Mouse (Mus musculus) CH12.LX (cell line): ENCODE results near the gene Mmrn2. TPM values are rescaled to one million over a fixed set of nuclear protein-coding genes. Genes with fewer than 3 reads are reported as not detected.

Source experiments
- DNase-seq: peaks from one replicate; pipeline ENCODE4 v3.0.0-alpha.2; 2013; ENCODE audit errors: extremely low read depth
- H3K27ac ChIP-seq: 2 replicates; pipeline ENCODE4 v1.5.1; 2012; ENCODE audit warnings: low read depth, mild to moderate bottlenecking, control low read depth, moderate library complexity; ENCODE audit not compliant: insufficient read depth
- H3K27me3 ChIP-seq: replicated peaks from 2 replicates; pipeline ENCODE3; 2012; ENCODE audit warnings: inconsistent platforms
- H3K36me3 ChIP-seq, 2 experiments: replicated peaks in 1 of 2; 2 replicates each; pipeline versions ENCODE3 to v1.6.1; 2012; ENCODE audit warnings: inconsistent platforms in 1 of 2, low read length in 1 of 2, mild to moderate bottlenecking in 1 of 2, mixed read lengths in 1 of 2, moderate library complexity in 1 of 2; ENCODE audit not compliant: control insufficient read depth in 1 of 2, insufficient read depth in 1 of 2
- H3K4me1 ChIP-seq, 2 experiments: 2 replicates each; pipeline ENCODE4 v1.6.1; 2012; ENCODE audit warnings: inconsistent platforms in 1 of 2, moderate library complexity in 1 of 2; ENCODE audit not compliant: insufficient read depth in 2 of 2, control insufficient read depth in 1 of 2
- H3K4me2 ChIP-seq: 2 replicates; pipeline ENCODE4 v1.6.1; 2012; ENCODE audit warnings: low read depth, mild to moderate bottlenecking, control low read depth; ENCODE audit not compliant: poor library complexity, insufficient read depth, severe bottlenecking
- H3K4me3 ChIP-seq, 3 experiments: fragments of 150-350 bp in 1 of 3; sonication (generic) in 1 of 3; replicated peaks in 1 of 3; 2 replicates each; pipeline versions ENCODE3 to v1.5.1; 2011 to 2012; ENCODE audit warnings: low read depth in 2 of 3, low read length in 2 of 3, mild to moderate bottlenecking in 2 of 3, moderate library complexity in 2 of 3, control low read depth in 1 of 3, improper control_type of control experiment in 1 of 3, inconsistent platforms in 1 of 3, mixed read lengths in 1 of 3; ENCODE audit not compliant: poor library complexity in 1 of 3
- H3K79me2 ChIP-seq: replicated peaks from 2 replicates; pipeline ENCODE4 v1.6.1; 2012; ENCODE audit warnings: mild to moderate bottlenecking, moderate library complexity; ENCODE audit not compliant: control insufficient read depth, poor library complexity, insufficient read depth, severe bottlenecking; ENCODE audit errors: extremely low read depth
- H3K9ac ChIP-seq: 2 replicates; pipeline ENCODE4 v1.6.1; 2012; ENCODE audit warnings: low read depth, mild to moderate bottlenecking, control low read depth, moderate library complexity; ENCODE audit not compliant: insufficient read depth
- H3K9me3 ChIP-seq: replicated peaks from 2 replicates; pipeline ENCODE3; 2012; ENCODE audit warnings: low read length, inconsistent platforms, mixed read lengths
- CTCF ChIP-seq, 2 experiments: IDR thresholded peaks in 1 of 2; conservative IDR thresholded peaks in 1 of 2; 2 replicates each; pipeline ENCODE4 v1.5.1; 2011 to 2012; ENCODE audit warnings: low read depth in 2 of 2, low read length in 2 of 2, improper control_type of control experiment in 1 of 2, inconsistent platforms in 1 of 2, mild to moderate bottlenecking in 1 of 2, moderate library complexity in 1 of 2
- E2F4 ChIP-seq: IDR thresholded peaks from 2 replicates; pipeline ENCODE4 v1.6.1; 2011; ENCODE audit warnings: low read depth, low read length, improper control_type of control experiment; ENCODE audit not compliant: insufficient replicate concordance
- GABPA ChIP-seq: IDR thresholded peaks from 2 replicates; pipeline ENCODE4 v1.6.1; 2012; ENCODE audit warnings: low read depth, low read length, improper control_type of control experiment, inconsistent platforms; ENCODE audit not compliant: insufficient replicate concordance
- IRF4 ChIP-seq: IDR thresholded peaks from 2 replicates; pipeline ENCODE4 v1.6.1; 2014; ENCODE audit warnings: low read depth, mild to moderate bottlenecking, inconsistent platforms, low read length, improper control_type of control experiment
- JUND ChIP-seq: conservative IDR thresholded peaks from 2 replicates; pipeline ENCODE4 v1.6.1; 2011; ENCODE audit warnings: low read depth, low read length, improper control_type of control experiment
- KAT2A ChIP-seq: IDR thresholded peaks from 2 replicates; pipeline ENCODE4 v1.6.1; 2012; ENCODE audit warnings: low read length, improper control_type of control experiment, inconsistent platforms; ENCODE audit not compliant: insufficient replicate concordance
- MAFK ChIP-seq: IDR thresholded peaks from 2 replicates; pipeline ENCODE4 v1.6.1; 2011; ENCODE audit warnings: low read length, improper control_type of control experiment; ENCODE audit not compliant: insufficient replicate concordance
- MAX ChIP-seq: IDR thresholded peaks from 2 replicates; pipeline ENCODE4 v1.6.1; 2011; ENCODE audit warnings: low read length, improper control_type of control experiment
- MAZ ChIP-seq: IDR thresholded peaks from 2 replicates; pipeline ENCODE4 v1.6.1; 2012; ENCODE audit warnings: low read depth, mild to moderate bottlenecking, inconsistent platforms, low read length, improper control_type of control experiment, moderate library complexity
- NRF1 ChIP-seq: IDR thresholded peaks from 2 replicates; pipeline ENCODE4 v1.6.1; 2014; ENCODE audit warnings: low read depth, mild to moderate bottlenecking, inconsistent platforms, low read length, improper control_type of control experiment, moderate library complexity
- POLR2A ChIP-seq: IDR thresholded peaks from 2 replicates; pipeline ENCODE4 v1.6.1; 2011; ENCODE audit warnings: low read depth, mild to moderate bottlenecking, improper control_type of control experiment, low read length
- RAD21 ChIP-seq: IDR thresholded peaks from 2 replicates; pipeline ENCODE4 v1.6.1; 2011; ENCODE audit warnings: low read depth, mild to moderate bottlenecking, low read length, improper control_type of control experiment, moderate library complexity
- SIN3A ChIP-seq: IDR thresholded peaks from 2 replicates; pipeline ENCODE4 v1.6.1; 2012; ENCODE audit warnings: low read length, improper control_type of control experiment, inconsistent platforms
- SMC3 ChIP-seq: IDR thresholded peaks from 2 replicates; pipeline ENCODE4 v1.6.1; 2011; ENCODE audit warnings: low read depth, low read length, improper control_type of control experiment
- UBTF ChIP-seq: IDR thresholded peaks from 2 replicates; pipeline ENCODE4 v1.6.1; 2012; ENCODE audit warnings: low read depth, mild to moderate bottlenecking, inconsistent platforms, low read length, improper control_type of control experiment, moderate library complexity
- ZKSCAN1 ChIP-seq: IDR thresholded peaks from 2 replicates; pipeline ENCODE4 v1.6.1; 2012; ENCODE audit warnings: low read depth, inconsistent platforms, low read length, improper control_type of control experiment, borderline replicate concordance
- ZNF384 ChIP-seq: IDR thresholded peaks from 2 replicates; pipeline ENCODE4 v1.6.1; 2012; ENCODE audit warnings: low read depth, low read length, improper control_type of control experiment, inconsistent platforms
- dilution Hi-C: fragments of 300-500 bp; cut with MboI; formaldehyde crosslinking; loops from 2 replicates; pipeline ENCODE4 v1.14.3; 2020; ENCODE audit warnings: low sequenced_read_pairs; ENCODE audit not compliant: extremely low pct_unique_long_range_greater_than_20kb, extremely low pct_ligation_motif_present
- in situ Hi-C: fragments of 300-500 bp; cut with MboI; formaldehyde crosslinking; loops from 3 replicates; pipeline ENCODE4 v1.14.3; 2019; ENCODE audit warnings: low sequenced_read_pairs, low pct_ligation_motif_present, low pct_unique_long_range_greater_than_20kb, mixed read lengths
- polyA plus RNA-seq: library from polyadenylated mRNA; unstranded; fragments of >175 nt; gene quantifications from 2 replicates; pipeline ENCODE4 v1.2.1, GENCODE M21; 2012; ENCODE audit warnings: low read depth; ENCODE audit not compliant: insufficient read length
- total RNA-seq, 2 experiments: library from RNA; depleted of rRNA; stranded (reverse); fragments of 300-350 nt in 1 of 2; fragments of >200 nt in 1 of 2; gene quantifications; 2 replicates each; pipeline ENCODE4 v1.2.3; 2012 to 2014

Gene Mmrn2
- total and polyA plus RNA-seq, 3 experiments = 0.06 TPM; not detected in 2

- DNase-seq = no peak
- H3K4me1 ChIP-seq = no peaks in the 10 kb centered on the region
Observed at GRCm38 (mm10) chr14:34428274-34428673, 53.0 kb downstream of the Mmrn2 start.

GRCm38 (mm10) chr14:34429069-34429468 is 53.8 kb downstream of the Mmrn2 start:
- Histone ChIP-seq H3K4me2 (no peak overlapping the region), H3K9ac (no peak overlapping the region), H3K4me3 (no peak overlapping the region), H3K79me2 (no peaks in the 10 kb centered on the region), H3K36me3 (peaks cover 25 to 67% of the 10 kb centered on the region in 2 experiments), H3K27ac (no peak overlapping the region), H3K4me1 (no peaks in the 10 kb centered on the region), H3K9me3 (no peaks in the 10 kb centered on the region), H3K27me3 (no peaks in the 10 kb centered on the region)
- TF ChIP-seq MAZ = no peak
- no peak for TF ChIP-seq MAFK
- no peak for TF ChIP-seq POLR2A
- TF ChIP-seq NRF1 = no peak
- no peak for TF ChIP-seq GABPA
- in situ Hi-C loops = loop anchor here (25.0 kb wide), 1 partner anchor 333 kb away; no protein-coding TSS in a partner anchor
- dilution Hi-C loops = no loop called here
- DNase-seq = no peak

More at GRCm38 (mm10) chr14:34428274-34428673, 53.0 kb downstream of the Mmrn2 start:
- H3K4me2 ChIP-seq = no peak overlapping the region
- no peak overlapping the region for H3K27ac ChIP-seq
- no peaks in the 10 kb centered on the region for H3K27me3 ChIP-seq
- H3K4me3 ChIP-seq = no peak overlapping the region
- peaks cover 31 to 75% of the 10 kb centered on the region in 2 experiments for H3K36me3 ChIP-seq
- H3K9ac ChIP-seq = no peak overlapping the region
- in situ Hi-C loops = loop anchor here (25.0 kb wide), 1 partner anchor 334 kb away; no protein-coding TSS in a partner anchor
- TF ChIP-seq JUND = no peak
- TF ChIP-seq RAD21 = peak; percentile 23
- no peak for TF ChIP-seq E2F4
- TF ChIP-seq MAX = no peak
- no peak for TF ChIP-seq ZKSCAN1
- TF ChIP-seq SMC3 = peak; percentile 37
- no peak for TF ChIP-seq ZNF384
- TF ChIP-seq CTCF (conservative IDR thresholded peaks at IDR 0.05 in 1 of 2, IDR thresholded peaks at IDR 0.05 in 1 of 2; ENCODE audit: low read depth in 2 of 2, low read length in 2 of 2) = peak; percentile 6 to 67; a peak in 2 of 4 replicates
- TF ChIP-seq KAT2A = no peak
- TF ChIP-seq IRF4 = no peak
- no peak for TF ChIP-seq SIN3A
- TF ChIP-seq UBTF = no peak
- no peaks in the 10 kb centered on the region for H3K79me2 ChIP-seq
- no peaks in the 10 kb centered on the region for H3K9me3 ChIP-seq
- dilution Hi-C loops = no loop called here
